Mouse (Mus musculus) 416B (cell line): ENCODE results near the gene Doc2a.

ENCODE experiments used
- DNase-seq: peaks from one replicate; pipeline ENCODE4 v3.0.0; 2011; ENCODE audit warnings: low read depth

Gene Doc2a

DNA sequence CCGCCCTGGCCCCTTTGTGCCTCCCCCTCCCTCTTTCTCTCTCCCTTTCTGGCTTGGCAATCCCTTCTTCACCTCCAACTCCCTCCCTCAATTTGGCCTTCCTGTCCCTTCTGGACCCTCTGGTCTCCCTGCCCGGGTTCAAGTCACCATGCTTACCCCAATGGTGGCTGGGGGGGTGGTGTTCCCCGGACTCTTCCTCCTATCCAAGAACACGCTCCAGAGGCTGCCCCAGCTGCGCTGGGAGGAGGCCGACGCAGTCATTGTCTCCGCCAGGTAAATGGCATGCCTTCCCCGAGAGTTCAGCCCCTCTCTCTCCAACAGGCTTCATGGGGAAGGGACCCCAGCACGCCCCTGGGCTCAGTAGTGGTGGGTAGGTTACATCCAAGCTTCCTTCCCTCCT lies 23.3 kb upstream of the Doc2a start:
- no peak for DNase-seq

GRCm38 (mm10) chr7:126825403-126825802 lies 21.8 kb upstream of the Doc2a start:
- DNase-seq = peak; percentile 37

GRCm38 (mm10) chr7:126825952-126826351 lies 21.3 kb upstream of the Doc2a start:
- no peak for DNase-seq

- no peak for DNase-seq
Observed at GRCm38 (mm10) chr7:126831539-126831938, 15.7 kb upstream of the Doc2a start, which contains the start of gene 4930451I11Rik. TSS of gene 4930451I11Rik (minus strand) at chr7:126831639.

DNA sequence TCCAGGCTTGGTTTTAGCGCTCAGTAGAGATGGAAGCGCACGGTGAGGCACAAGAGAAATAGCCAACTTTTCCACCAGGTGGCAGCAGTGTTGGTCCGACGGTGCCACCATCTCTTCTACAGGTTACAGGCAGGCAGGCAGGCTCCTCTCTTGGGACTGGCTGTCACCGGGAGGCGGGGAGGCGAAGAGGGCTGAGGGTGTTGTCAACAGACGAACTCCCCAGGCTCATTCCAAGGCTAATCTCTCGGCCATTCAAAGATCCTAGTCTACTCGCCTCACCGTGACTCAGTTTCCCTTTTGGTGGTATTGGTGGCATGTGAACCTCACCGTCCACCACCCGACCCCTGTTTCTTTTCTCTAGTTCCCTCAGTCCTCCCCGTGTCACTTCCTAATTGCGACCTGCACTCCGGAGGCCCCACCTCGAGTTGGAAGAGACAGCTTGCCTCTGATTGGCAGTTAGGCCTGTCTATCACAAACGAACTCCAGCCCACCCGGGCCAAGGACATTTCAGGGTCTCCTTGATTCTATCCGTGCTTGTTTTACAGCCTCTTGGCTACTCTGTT lies 15.1 kb upstream of the Doc2a start:
- peak; percentile 96 for DNase-seq

- DNase-seq = no peak
Observed at GRCm38 (mm10) chr7:126833294-126833693, 13.9 kb upstream of the Doc2a start.

GRCm38 (mm10) chr7:126843276-126843675 lies 3.9 kb upstream of the Doc2a start:
- no peak for DNase-seq

GRCm38 (mm10) chr7:126845516-126845915 lies 1.7 kb upstream of the Doc2a start:
- DNase-seq = no peak

DNA sequence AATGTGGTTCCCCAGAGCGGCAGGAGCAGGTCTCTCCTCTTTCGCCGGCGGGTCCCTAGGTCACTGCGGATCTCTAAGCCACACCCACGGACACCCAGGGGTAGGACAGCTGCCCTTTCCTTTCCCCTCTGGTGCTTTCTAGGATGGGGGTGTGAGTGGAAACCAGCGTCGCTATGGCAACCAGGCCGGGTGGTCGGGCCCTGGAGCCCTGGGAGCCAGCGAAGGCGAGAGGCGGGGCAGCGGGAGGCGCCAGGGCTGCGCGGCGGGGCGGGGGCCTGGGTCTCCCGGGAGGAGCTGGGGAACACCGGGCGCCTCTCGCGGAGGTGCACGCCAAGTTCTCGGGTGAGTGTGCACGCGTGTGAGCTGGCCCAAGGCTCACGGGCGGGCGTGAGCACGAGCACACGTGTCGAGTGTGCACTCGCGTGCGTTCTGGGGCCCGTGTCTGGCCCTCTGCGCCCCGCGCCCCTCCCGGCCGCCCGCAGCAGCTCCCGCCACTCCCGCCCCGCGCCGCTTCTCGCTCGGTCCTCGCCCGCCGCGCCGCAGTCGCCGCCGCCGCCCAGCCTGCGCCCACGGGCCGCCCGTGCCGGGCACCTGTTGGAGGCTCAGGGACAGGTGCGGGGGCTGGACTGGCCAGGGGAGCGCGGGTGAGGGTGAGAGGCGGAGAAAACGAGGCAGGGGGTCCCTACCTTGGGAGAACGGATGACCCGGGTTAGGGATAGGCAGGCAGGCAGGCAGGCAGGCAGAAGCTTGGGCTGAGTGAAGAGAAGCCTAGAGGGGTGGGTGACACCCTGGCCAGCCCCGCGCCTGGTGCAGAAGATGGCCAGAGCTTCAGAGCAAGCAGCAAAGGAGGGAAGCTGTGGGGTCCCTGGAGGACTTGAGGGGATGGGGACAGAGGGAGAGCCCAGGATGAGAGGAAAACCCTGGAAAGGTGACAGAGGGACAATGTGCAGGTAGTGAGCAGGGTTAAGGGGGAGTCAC lies 494 bp downstream of the Doc2a start:
- DNase-seq = no peak

DNA sequence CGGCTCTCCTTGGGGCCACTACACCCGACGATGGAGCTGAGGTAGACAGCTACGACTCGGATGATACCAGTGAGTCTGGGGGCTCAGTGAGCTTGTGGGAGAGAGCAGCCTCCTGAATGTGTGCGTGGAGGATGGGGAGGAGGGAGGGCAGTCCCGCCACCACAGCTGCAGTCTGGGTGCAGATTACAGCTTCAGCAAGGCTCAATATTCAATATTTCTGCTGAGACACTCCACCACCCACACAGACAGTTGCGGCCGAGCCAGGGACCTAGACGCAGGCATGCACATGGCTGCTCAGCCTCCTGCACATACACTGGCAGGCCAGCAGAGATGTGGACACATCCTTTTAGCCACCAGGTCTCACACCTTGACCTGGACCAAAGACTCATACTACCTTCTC lies 1.6 kb downstream of the Doc2a start:
- no peak for DNase-seq

- DNase-seq = no peak
Observed at GRCm38 (mm10) chr7:126850161-126850560, 2.9 kb downstream of the Doc2a start.

GRCm38 (mm10) chr7:126851192-126851591 lies 4.0 kb downstream of the Doc2a start:
- no peak for DNase-seq

- no peak for DNase-seq
Observed at GRCm38 (mm10) chr7:126853454-126853853, 6.2 kb downstream of the Doc2a start.

GRCm38 (mm10) chr7:126855641-126856040 lies 8.4 kb downstream of the Doc2a start:
- DNase-seq = no peak

- DNase-seq = no peak
Observed at GRCm38 (mm10) chr7:126856741-126857420, 9.7 kb downstream of the Doc2a start.

DNA sequence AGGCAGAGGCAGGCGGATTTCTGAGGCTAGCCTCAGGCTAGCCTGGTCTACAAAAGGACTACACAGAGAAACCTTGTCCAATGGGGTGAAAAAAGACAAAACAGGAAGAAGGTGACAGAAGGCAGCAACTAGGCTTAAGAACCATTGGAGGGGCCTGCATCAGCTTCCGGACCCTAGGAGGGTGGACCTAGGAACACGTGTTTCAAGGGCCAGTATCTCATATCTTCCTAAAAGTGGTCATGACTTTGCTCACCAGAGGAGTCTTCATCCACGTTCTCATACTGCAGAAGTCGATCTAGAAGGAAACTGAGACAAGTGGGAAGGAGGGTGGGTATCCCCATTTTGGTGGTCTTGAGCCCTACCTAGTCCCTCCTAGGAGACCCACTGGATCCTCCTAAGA lies 13.8 kb downstream of the Doc2a start:
- peak; percentile 73 for DNase-seq

GRCm38 (mm10) chr7:126861429-126862130 lies 14.4 kb downstream of the Doc2a start, which contains the start of gene Hirip3:
TSS of gene Hirip3 (plus strand) at chr7:126861972.
- peak; percentile 96 for DNase-seq

DNA sequence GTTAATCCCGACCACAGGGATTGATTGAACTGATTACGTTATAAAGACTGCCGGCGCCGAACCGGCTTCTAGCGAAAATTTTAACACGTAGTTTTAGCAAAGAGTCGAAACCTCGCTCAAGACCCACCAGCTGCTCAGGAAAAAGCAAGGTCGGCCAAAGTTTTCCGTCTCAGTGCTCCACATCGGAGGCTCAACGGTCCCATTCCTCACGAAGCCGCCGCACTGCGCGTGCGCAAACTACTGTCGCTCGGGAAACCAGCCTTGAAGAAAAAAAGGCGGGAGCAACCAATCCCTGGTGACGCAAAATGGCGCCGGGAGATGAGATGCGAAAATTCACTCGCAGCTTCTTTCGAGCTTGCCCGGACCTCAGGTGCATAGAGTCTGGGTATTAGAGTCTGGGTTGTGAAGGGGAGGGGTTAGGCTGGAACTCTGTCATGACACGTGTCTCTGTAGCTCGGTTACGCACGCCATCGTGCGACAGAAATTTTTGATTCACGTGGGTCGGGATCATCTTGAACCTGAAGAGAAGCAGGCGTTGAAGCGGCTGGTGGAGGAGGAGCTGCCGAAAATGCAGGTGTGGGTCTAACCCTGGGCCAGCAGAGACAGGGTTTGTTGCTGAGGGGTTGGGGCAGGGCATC lies 15.1 kb downstream of the Doc2a start, which contains the start of gene Ino80e:
Ino80e (minus strand) TSS at position 231 of the 638 bp plus-strand sequence.
- DNase-seq = peak; percentile 93

GRCm38 (mm10) chr7:126863791-126864190 lies 16.6 kb downstream of the Doc2a start:
- DNase-seq = no peak

- DNase-seq = no peak
Observed at GRCm38 (mm10) chr7:126867534-126867933, 20.3 kb downstream of the Doc2a start.

DNA sequence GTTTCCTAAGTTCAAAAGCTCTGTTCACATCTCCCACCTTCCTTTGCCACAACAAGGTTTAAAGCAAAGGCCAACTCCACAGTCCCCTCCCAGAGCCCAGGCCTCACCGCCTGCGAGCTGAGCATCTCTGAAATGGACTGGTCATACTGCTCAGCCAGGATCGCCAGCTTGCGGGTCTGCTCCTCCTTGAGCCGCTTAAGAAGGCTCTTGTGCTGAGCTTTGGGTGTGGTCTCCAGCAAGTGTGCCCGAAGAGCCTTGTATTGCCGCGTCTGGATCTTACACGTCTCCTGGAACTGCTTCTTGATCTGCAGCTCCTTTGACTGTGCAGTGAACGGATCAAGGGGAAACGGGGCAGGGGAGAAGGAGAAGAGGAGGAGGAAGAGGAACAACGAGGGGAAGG lies 20.8 kb downstream of the Doc2a start:
- DNase-seq = no peak
